Mouse (Mus musculus): ENCODE results near the gene Relb. TPM values are rescaled to one million over a fixed set of nuclear protein-coding genes. Genes with fewer than 3 reads are reported as not detected.

Relb gene
- polyA plus RNA-seq, 1 experiment = 5.8 TPM

DNA sequence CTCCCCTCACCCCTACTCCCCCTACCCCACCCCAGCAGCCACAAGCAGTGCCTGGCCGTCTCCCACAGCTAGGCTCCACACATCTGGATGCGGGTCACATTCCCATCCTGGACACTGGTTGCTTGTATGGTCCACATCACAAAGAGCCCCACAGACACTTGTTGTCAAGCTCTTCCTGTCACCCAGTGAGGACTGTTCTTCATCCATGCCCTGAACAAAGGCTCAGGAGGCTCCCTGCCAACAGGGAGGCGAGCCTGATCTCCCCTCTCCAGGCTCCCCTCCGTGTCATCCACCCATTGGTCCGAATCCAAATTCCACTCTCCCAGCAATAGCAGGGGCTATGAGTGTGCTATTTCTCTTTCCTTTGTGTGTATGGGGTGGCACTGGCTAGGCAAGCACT, 28.7 kb downstream of the Relb start:
- H3K4me1 ChIP-seq (ENCODE audit: control insufficient read depth, insufficient read depth, low read length) = peaks cover 20% of the 10 kb centered on the region
- 14% methylated on average over 5 of the region's 5 CpGs for WGBS
- peak in 1 of 2 experiments; percentile 60 for DNase-seq
- no peak for TF ChIP-seq POLR2A (IDR thresholded peaks at IDR 0.05; ENCODE audit: borderline replicate concordance, insufficient read depth, low read length)
- TF ChIP-seq CTCF (IDR thresholded peaks at IDR 0.05; ENCODE audit: borderline replicate concordance, insufficient read depth, low read depth, low read length) = no peak
- no peak overlapping the region for H3K4me3 ChIP-seq (replicated peaks; ENCODE audit: insufficient read depth, low read depth, low read length)
- peak overlapping the region; percentile 66; the same call in 1 of the 2 replicates for H3K27ac ChIP-seq (ENCODE audit: insufficient read depth, low read length)
- H3K27me3 ChIP-seq (ENCODE audit: control insufficient read depth, insufficient read depth, low read length) = no peaks in the 10 kb centered on the region

DNA sequence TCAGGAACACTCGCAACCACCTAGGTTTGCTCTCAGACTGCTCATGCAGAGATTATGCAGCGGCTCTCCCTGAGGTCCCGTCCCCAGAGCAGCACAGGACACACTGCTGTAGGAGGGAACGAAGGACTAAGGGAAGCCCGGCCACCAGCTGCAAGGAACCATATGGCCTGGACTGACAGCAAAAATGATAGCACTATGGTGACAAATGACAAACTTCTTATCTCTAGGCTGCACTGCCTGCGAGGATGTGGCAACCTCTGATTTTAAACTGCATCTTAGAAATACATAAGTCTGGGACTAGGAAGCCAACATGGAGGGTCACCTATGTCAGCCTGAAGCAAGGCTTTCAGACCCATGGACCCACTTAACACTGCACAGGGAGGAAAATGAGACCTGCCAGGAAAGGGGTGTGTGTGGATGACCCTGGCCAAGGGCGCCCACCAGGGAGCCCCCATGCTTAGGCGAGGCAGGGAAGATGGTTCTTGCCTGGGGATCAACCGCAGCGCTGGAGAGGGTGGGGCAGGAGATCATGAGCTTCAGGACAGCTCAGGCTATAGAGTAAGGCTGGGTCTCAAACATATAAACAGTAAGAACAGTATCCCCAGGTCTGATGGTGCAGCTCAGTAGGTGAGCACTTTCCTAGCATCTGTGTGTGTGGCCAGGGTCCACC, 36.0 kb downstream of the Relb start:
- peaks cover 17% of the 10 kb centered on the region for H3K4me1 ChIP-seq (ENCODE audit: control insufficient read depth, insufficient read depth, low read length)
- H3K4me3 ChIP-seq (replicated peaks; ENCODE audit: insufficient read depth, low read depth, low read length) = no peak overlapping the region
- H3K27ac ChIP-seq (ENCODE audit: insufficient read depth, low read length) = no peak overlapping the region
- TF ChIP-seq POLR2A (IDR thresholded peaks at IDR 0.05; ENCODE audit: borderline replicate concordance, insufficient read depth, low read length) (no peak), CTCF (IDR thresholded peaks at IDR 0.05; ENCODE audit: borderline replicate concordance, insufficient read depth, low read depth, low read length) (no peak)
- no peak for DNase-seq
- no peaks in the 10 kb centered on the region for H3K27me3 ChIP-seq (ENCODE audit: control insufficient read depth, insufficient read depth, low read length)
- 84% methylated on average over 10 of the region's 10 CpGs for WGBS

DNA sequence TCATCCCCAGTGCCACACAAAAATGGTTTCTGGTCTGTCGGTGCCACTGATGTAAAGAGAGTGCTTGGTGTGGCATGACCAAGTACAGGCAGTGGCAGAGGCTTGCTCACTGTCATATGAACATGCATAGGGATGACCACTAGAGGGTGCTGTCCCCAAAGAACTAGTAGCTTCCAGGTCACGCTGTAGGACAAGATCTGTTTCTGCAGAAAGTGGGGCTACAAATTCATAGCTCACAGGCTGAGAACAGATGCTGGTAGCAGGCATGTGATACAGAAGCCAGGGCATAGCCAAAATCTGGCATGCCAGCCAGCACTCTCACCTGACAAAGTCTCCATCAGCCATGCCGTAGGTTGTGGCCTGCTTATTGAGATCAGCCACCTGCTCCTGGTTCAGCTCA, 39.3 kb downstream of the Relb start:
- WGBS = 15% methylated on average over 3 of the region's 3 CpGs
- peak overlapping the region; percentile 41 for H3K27ac ChIP-seq (ENCODE audit: insufficient read depth, low read length)

DNA sequence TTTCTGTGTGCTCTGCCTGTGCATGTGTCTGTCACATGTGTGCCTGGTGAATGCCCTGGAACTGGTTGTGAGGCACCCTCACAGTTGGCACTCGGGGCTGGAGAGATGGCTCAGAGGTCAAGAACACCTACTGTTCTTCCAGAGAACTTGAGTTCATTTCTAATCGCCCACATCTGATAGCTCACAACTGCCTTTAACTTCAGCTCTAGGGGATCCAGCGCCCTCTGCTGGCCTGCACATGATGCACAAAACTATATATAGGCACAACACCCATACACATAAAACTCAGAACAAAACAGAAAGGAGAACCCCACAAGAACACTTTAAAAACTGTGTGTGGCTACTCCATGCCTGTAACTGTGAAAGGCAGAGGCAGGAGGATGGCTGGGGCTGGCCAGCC, 40.0 kb downstream of the Relb start:
- no peak overlapping the region for H3K27ac ChIP-seq (ENCODE audit: insufficient read depth, low read length)
- no peaks in the 10 kb centered on the region for H3K27me3 ChIP-seq (ENCODE audit: control insufficient read depth, insufficient read depth, low read length)
- H3K4me1 ChIP-seq (ENCODE audit: control insufficient read depth, insufficient read depth, low read length) = peaks cover 13% of the 10 kb centered on the region
- 25% methylated on average over 3 of the region's 3 CpGs for WGBS
- no peak overlapping the region for H3K4me3 ChIP-seq (replicated peaks; ENCODE audit: insufficient read depth, low read depth, low read length)
- TF ChIP-seq POLR2A (IDR thresholded peaks at IDR 0.05; ENCODE audit: borderline replicate concordance, insufficient read depth, low read length) (no peak), CTCF (IDR thresholded peaks at IDR 0.05; ENCODE audit: borderline replicate concordance, insufficient read depth, low read depth, low read length) (peak; percentile 39)
- peak; percentile 39 to 40 for DNase-seq

More for the DNA sequence above, 39.3 kb downstream of the Relb start:
- TF ChIP-seq POLR2A (IDR thresholded peaks at IDR 0.05; ENCODE audit: borderline replicate concordance, insufficient read depth, low read length) = no peak
- peak; percentile 89 for TF ChIP-seq CTCF (IDR thresholded peaks at IDR 0.05; ENCODE audit: borderline replicate concordance, insufficient read depth, low read depth, low read length)
- Histone ChIP-seq H3K4me1 (ENCODE audit: control insufficient read depth, insufficient read depth, low read length) (peaks cover 13% of the 10 kb centered on the region), H3K4me3 (replicated peaks; ENCODE audit: insufficient read depth, low read depth, low read length) (no peak overlapping the region), H3K27me3 (ENCODE audit: control insufficient read depth, insufficient read depth, low read length) (no peaks in the 10 kb centered on the region)
- peak; percentile 79 to 86 for DNase-seq

DNA sequence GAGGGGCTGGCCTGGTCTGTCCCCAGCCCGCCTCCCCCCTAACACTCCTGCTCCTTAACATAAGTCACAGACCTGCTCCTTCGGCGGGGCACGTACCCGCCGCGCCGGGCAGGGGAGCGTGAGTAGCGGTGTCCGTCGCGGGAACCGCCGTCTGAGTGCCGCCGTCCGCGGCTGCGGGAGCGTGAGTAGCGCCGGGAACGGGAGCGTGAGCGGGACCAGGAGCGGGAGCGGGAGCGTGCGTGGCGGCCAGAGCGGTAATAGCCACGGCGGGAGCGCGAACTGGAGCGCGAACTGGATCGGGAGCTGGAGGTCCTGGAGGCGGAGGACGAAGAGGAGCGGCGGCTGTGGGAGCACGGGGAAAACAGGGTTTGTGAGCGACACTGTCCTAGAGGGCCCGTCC, 43.0 kb downstream of the Relb start:
- peaks cover 13% of the 10 kb centered on the region for H3K4me1 ChIP-seq (ENCODE audit: control insufficient read depth, insufficient read depth, low read length)
- WGBS = 82% methylated on average over 46 of the region's 46 CpGs
- no peaks in the 10 kb centered on the region for H3K27me3 ChIP-seq (ENCODE audit: control insufficient read depth, insufficient read depth, low read length)
- H3K27ac ChIP-seq (ENCODE audit: insufficient read depth, low read length) = no peak overlapping the region
- no peak for TF ChIP-seq CTCF (IDR thresholded peaks at IDR 0.05; ENCODE audit: borderline replicate concordance, insufficient read depth, low read depth, low read length)
- TF ChIP-seq POLR2A (IDR thresholded peaks at IDR 0.05; ENCODE audit: borderline replicate concordance, insufficient read depth, low read length) = no peak
- no peak for DNase-seq
- no peak overlapping the region for H3K4me3 ChIP-seq (replicated peaks; ENCODE audit: insufficient read depth, low read depth, low read length)

DNA sequence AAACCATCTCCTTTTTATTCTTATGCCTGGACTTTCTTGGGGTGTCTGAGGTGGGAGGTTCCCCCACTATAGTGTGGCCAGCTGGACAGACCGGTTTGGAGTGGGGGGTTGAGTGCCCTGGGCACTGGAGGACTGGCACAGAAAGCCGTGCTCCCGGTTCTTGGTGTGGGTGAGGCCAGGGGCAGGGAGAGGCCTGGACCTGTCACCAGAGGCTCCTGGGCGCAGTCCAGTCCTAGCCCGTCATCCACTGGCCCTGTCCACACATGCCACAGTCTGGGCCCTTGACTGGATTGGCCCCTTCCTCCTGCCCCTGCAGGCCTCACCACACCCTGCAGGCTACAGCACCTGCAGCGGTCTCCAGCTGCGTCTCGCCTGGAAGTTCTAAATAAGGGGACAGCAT, 48.6 kb downstream of the Relb start:
- DNase-seq = no peak
- Histone ChIP-seq H3K4me3 (replicated peaks; ENCODE audit: insufficient read depth, low read depth, low read length) (no peak overlapping the region), H3K4me1 (ENCODE audit: control insufficient read depth, insufficient read depth, low read length) (peaks cover 4% of the 10 kb centered on the region; the same call in 1 of the 2 replicates), H3K27ac (ENCODE audit: insufficient read depth, low read length) (no peak overlapping the region), H3K27me3 (ENCODE audit: control insufficient read depth, insufficient read depth, low read length) (no peaks in the 10 kb centered on the region)
- no peak for TF ChIP-seq CTCF (IDR thresholded peaks at IDR 0.05; ENCODE audit: borderline replicate concordance, insufficient read depth, low read depth, low read length)
- TF ChIP-seq POLR2A (IDR thresholded peaks at IDR 0.05; ENCODE audit: borderline replicate concordance, insufficient read depth, low read length) = no peak
- WGBS = 73% methylated on average over 8 of the region's 8 CpGs

DNA sequence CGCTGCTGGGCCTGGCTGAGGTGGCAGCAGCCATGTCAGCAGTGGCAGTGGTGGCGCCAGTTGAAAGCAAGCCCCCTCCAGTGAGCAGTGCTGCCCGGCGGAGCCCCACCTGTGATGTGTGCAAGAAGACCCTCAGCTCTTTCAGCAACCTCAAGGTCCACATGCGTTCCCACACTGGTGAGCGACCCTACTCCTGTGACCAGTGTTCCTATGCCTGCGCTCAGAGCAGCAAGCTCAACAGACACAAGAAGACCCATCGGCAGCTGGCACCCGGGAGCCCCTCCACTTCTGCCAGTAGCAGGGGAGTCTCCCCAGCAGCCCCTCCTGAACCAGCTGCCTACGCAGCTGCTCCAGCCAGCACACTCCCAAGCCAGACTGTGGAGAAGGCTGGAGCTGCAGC, 49.5 kb downstream of the Relb start:
- Histone ChIP-seq H3K4me1 (ENCODE audit: control insufficient read depth, insufficient read depth, low read length) (peaks cover 4% of the 10 kb centered on the region; the same call in 1 of the 2 replicates), H3K4me3 (replicated peaks; ENCODE audit: insufficient read depth, low read depth, low read length) (no peak overlapping the region), H3K27ac (ENCODE audit: insufficient read depth, low read length) (no peak overlapping the region), H3K27me3 (ENCODE audit: control insufficient read depth, insufficient read depth, low read length) (no peaks in the 10 kb centered on the region)
- TF ChIP-seq CTCF (IDR thresholded peaks at IDR 0.05; ENCODE audit: borderline replicate concordance, insufficient read depth, low read depth, low read length) (no peak), POLR2A (IDR thresholded peaks at IDR 0.05; ENCODE audit: borderline replicate concordance, insufficient read depth, low read length) (no peak)
- WGBS = 73% methylated on average over 10 of the region's 10 CpGs
- DNase-seq = no peak

DNA sequence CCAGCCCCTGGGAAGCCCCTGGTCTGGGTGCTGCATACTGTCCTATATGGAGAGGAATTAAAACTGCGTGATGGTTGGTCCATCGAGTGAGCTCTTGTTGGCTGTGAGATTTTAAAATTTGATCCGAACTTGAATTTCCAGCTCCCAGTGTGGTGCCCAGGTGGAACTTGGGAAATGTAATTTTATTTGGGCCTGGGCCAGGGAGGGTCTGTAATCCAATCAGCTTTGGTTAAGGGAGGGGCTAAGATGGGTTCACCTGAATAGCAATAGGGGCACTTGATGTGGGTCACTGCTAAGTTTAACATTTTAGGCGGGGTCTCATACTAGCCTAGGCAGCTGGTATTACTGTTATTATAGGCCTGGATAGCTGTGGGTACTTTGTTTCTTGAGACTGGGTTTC, 50.8 kb downstream of the Relb start:
- no peak for DNase-seq
- H3K27me3 ChIP-seq (ENCODE audit: control insufficient read depth, insufficient read depth, low read length) = no peaks in the 10 kb centered on the region
- H3K4me1 ChIP-seq (ENCODE audit: control insufficient read depth, insufficient read depth, low read length) = peaks cover 4% of the 10 kb centered on the region; the same call in 1 of the 2 replicates
- peak overlapping the region; percentile 68 for H3K4me3 ChIP-seq (replicated peaks; ENCODE audit: insufficient read depth, low read depth, low read length)
- 60% methylated on average over 4 of the region's 4 CpGs for WGBS
- peak overlapping the region; percentile 52 for H3K27ac ChIP-seq (ENCODE audit: insufficient read depth, low read length)
- TF ChIP-seq POLR2A (IDR thresholded peaks at IDR 0.05; ENCODE audit: borderline replicate concordance, insufficient read depth, low read length) = no peak
- TF ChIP-seq CTCF (IDR thresholded peaks at IDR 0.05; ENCODE audit: borderline replicate concordance, insufficient read depth, low read depth, low read length) = no peak
